Mouse (Mus musculus) CH12.LX (cell line): ENCODE measurements around the gene 1110059G10Rik.

Experiments
- CTCF ChIP-seq, 2 experiments: IDR thresholded peaks in 1 of 2; conservative IDR thresholded peaks in 1 of 2; 2 replicates each; pipeline ENCODE4 v1.5.1; 2011 to 2012; ENCODE audit warnings: low read depth in 2 of 2, low read length in 2 of 2, improper control_type of control experiment in 1 of 2, inconsistent platforms in 1 of 2, mild to moderate bottlenecking in 1 of 2, moderate library complexity in 1 of 2
- E2F4 ChIP-seq: IDR thresholded peaks from 2 replicates; pipeline ENCODE4 v1.6.1; 2011; ENCODE audit warnings: low read depth, low read length, improper control_type of control experiment; ENCODE audit not compliant: insufficient replicate concordance
- EP300 ChIP-seq: IDR thresholded peaks from 2 replicates; pipeline ENCODE4 v1.6.1; 2011; ENCODE audit warnings: low read length, improper control_type of control experiment
- ETS1 ChIP-seq: conservative IDR thresholded peaks from 2 replicates; pipeline ENCODE4 v1.6.1; 2012; ENCODE audit warnings: low read depth, mild to moderate bottlenecking, inconsistent platforms, low read length, improper control_type of control experiment, moderate library complexity
- HCFC1 ChIP-seq: IDR thresholded peaks from 2 replicates; pipeline ENCODE4 v1.6.1; 2012; ENCODE audit warnings: low read depth, mild to moderate bottlenecking, inconsistent platforms, low read length, improper control_type of control experiment
- IRF4 ChIP-seq: IDR thresholded peaks from 2 replicates; pipeline ENCODE4 v1.6.1; 2014; ENCODE audit warnings: low read depth, mild to moderate bottlenecking, inconsistent platforms, low read length, improper control_type of control experiment
- MAFK ChIP-seq: IDR thresholded peaks from 2 replicates; pipeline ENCODE4 v1.6.1; 2011; ENCODE audit warnings: low read length, improper control_type of control experiment; ENCODE audit not compliant: insufficient replicate concordance
- MAZ ChIP-seq: IDR thresholded peaks from 2 replicates; pipeline ENCODE4 v1.6.1; 2012; ENCODE audit warnings: low read depth, mild to moderate bottlenecking, inconsistent platforms, low read length, improper control_type of control experiment, moderate library complexity
- MXI1 ChIP-seq: IDR thresholded peaks from 2 replicates; pipeline ENCODE4 v1.6.1; 2011; ENCODE audit warnings: mild to moderate bottlenecking, low read depth, low read length, improper control_type of control experiment
- PAX5 ChIP-seq: IDR thresholded peaks from 2 replicates; pipeline ENCODE4 v1.6.1; 2012; ENCODE audit warnings: low read length, inconsistent platforms, mixed read lengths
- POLR2A ChIP-seq: IDR thresholded peaks from 2 replicates; pipeline ENCODE4 v1.6.1; 2011; ENCODE audit warnings: low read depth, mild to moderate bottlenecking, improper control_type of control experiment, low read length

GRCm38 (mm10) chr9:122902717-122903535 lies 47.9 kb downstream of the 1110059G10Rik start:
- TF ChIP-seq MAZ (no peak), EP300 (no peak), IRF4 (no peak), POLR2A (no peak), PAX5 (no peak), MXI1 (no peak), MAFK (no peak), ETS1 (no peak), HCFC1 (no peak), E2F4 (no peak), CTCF (conservative IDR thresholded peaks at IDR 0.05 in 1 of 2, IDR thresholded peaks at IDR 0.05 in 1 of 2; ENCODE audit: low read depth in 2 of 2, low read length in 2 of 2) (no peak)
